Mouse (Mus musculus) liver, embryonic 14.5 days (tissue): Measurements from ENCODE around the gene Cacna1c.

Experiments used
- CTCF ChIP-seq: IDR thresholded peaks from 2 replicates; pipeline ENCODE4 v1.5.1; 2016; ENCODE audit warnings: antibody characterized with exemption, low read depth, control low read depth
- EP300 ChIP-seq: IDR thresholded peaks from 2 replicates; pipeline ENCODE4 v1.6.1; 2016; ENCODE audit warnings: antibody characterized with exemption, low read depth

DNA sequence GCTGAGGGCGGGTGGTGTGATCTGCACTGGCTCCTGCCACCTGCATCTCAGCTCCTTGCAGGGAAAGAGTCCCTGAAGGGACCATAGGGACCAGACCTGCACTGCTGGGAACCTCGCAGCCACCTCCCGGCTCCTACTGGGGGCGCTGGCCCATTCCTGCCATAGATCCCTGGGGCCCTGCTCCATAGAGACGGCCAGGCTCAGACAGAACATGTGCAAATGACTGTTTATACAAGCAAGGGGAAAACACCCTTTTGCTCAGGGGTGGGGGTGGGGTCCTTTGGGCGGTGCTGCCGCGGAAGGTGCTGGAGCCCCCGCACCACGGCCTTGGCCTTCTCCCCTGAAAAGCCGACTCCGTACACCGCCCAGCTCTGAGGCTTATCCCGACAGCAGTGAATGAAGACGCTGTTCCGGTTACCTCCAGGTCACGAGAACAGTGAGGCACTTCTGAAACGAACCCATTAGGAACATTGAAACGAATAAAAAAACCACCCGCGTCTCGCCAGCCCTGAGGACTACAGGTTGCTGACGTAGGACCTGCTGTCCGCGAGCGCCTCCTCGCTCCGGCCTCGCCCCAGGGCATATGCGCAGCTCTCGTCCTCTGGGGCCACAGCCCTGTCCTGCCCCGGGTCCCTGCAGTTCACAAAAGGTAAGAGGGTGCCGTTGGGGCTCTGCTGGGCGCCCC, 602.7 kb downstream of the Cacna1c start:
- TF ChIP-seq CTCF: peak; percentile 42; the same call in 1 of the 2 replicates
- TF ChIP-seq EP300: no peak
